Mouse (Mus musculus) CH12.LX (cell line): ENCODE data around the gene Ophn1.

Experiments
- CHD1 ChIP-seq: IDR thresholded peaks from 2 replicates; pipeline ENCODE4 v1.6.1; 2012; ENCODE audit warnings: low read depth, low read length, improper control_type of control experiment, inconsistent platforms
- CTCF ChIP-seq, 2 experiments: IDR thresholded peaks in 1 of 2; conservative IDR thresholded peaks in 1 of 2; 2 replicates each; pipeline ENCODE4 v1.5.1; 2011 to 2012; ENCODE audit warnings: low read depth in 2 of 2, low read length in 2 of 2, improper control_type of control experiment in 1 of 2, inconsistent platforms in 1 of 2, mild to moderate bottlenecking in 1 of 2, moderate library complexity in 1 of 2
- EP300 ChIP-seq: IDR thresholded peaks from 2 replicates; pipeline ENCODE4 v1.6.1; 2011; ENCODE audit warnings: low read length, improper control_type of control experiment
- GABPA ChIP-seq: IDR thresholded peaks from 2 replicates; pipeline ENCODE4 v1.6.1; 2012; ENCODE audit warnings: low read depth, low read length, improper control_type of control experiment, inconsistent platforms; ENCODE audit not compliant: insufficient replicate concordance
- MAFK ChIP-seq: IDR thresholded peaks from 2 replicates; pipeline ENCODE4 v1.6.1; 2011; ENCODE audit warnings: low read length, improper control_type of control experiment; ENCODE audit not compliant: insufficient replicate concordance
- NELFE ChIP-seq: IDR thresholded peaks from 2 replicates; pipeline ENCODE4 v1.6.1; 2011; ENCODE audit warnings: low read depth, low read length, improper control_type of control experiment
- NRF1 ChIP-seq: IDR thresholded peaks from 2 replicates; pipeline ENCODE4 v1.6.1; 2014; ENCODE audit warnings: low read depth, mild to moderate bottlenecking, inconsistent platforms, low read length, improper control_type of control experiment, moderate library complexity
- PAX5 ChIP-seq: IDR thresholded peaks from 2 replicates; pipeline ENCODE4 v1.6.1; 2012; ENCODE audit warnings: low read length, inconsistent platforms, mixed read lengths
- POLR2A ChIP-seq: IDR thresholded peaks from 2 replicates; pipeline ENCODE4 v1.6.1; 2011; ENCODE audit warnings: low read depth, mild to moderate bottlenecking, improper control_type of control experiment, low read length
- TCF12 ChIP-seq: IDR thresholded peaks from 2 replicates; pipeline ENCODE4 v1.6.1; 2014; ENCODE audit warnings: low read depth, mild to moderate bottlenecking, inconsistent platforms, low read length, improper control_type of control experiment
- USF1 ChIP-seq: IDR thresholded peaks from 2 replicates; pipeline ENCODE4 v1.6.1; 2014; ENCODE audit warnings: low read depth, mild to moderate bottlenecking, inconsistent platforms, low read length, improper control_type of control experiment
- ZC3H11A ChIP-seq: IDR thresholded peaks from 2 replicates; pipeline ENCODE4 v1.6.1; 2012; ENCODE audit warnings: low read depth, mild to moderate bottlenecking, inconsistent platforms, low read length, improper control_type of control experiment
- ZNF384 ChIP-seq: IDR thresholded peaks from 2 replicates; pipeline ENCODE4 v1.6.1; 2012; ENCODE audit warnings: low read depth, low read length, improper control_type of control experiment, inconsistent platforms

- TF ChIP-seq CTCF (conservative IDR thresholded peaks at IDR 0.05 in 1 of 2, IDR thresholded peaks at IDR 0.05 in 1 of 2; ENCODE audit: low read depth in 2 of 2, low read length in 2 of 2) (no peak), GABPA (no peak), POLR2A (no peak), MAFK (no peak), EP300 (no peak), ZC3H11A (no peak), CHD1 (no peak), TCF12 (no peak), ZNF384 (no peak), USF1 (no peak), NRF1 (no peak), NELFE (no peak), PAX5 (no peak)
Measured at GRCm38 (mm10) chrX:98881983-98882382, 8.8 kb downstream of the Ophn1 start.
